Mouse (Mus musculus) midbrain, embryonic 15.5 days (tissue): ENCODE results near the gene Cnksr2. TPM values are rescaled to one million over a fixed set of nuclear protein-coding genes. Genes with fewer than 3 reads are reported as not detected.

ENCODE experiments used
- ATAC-seq: fragments of 200-750 bp; cut with Nextera tagmentation; replicated peaks from 2 replicates; pipeline ENCODE4 v1.8.0; 2017; ENCODE audit warnings: moderate TSS enrichment
- H3K27ac ChIP-seq: fragments of 300-500 bp; sonication (generic); 2 replicates; pipeline ENCODE4 v1.5.1; 2015; ENCODE audit warnings: mild to moderate bottlenecking, inconsistent platforms
- H3K27me3 ChIP-seq: fragments of 300-500 bp; sonication (generic); replicated peaks from 2 replicates; pipeline ENCODE4 v1.6.1; 2015; ENCODE audit warnings: inconsistent platforms
- H3K36me3 ChIP-seq: fragments of 300-500 bp; sonication (generic); replicated peaks from 2 replicates; pipeline ENCODE4 v1.6.1; 2015; ENCODE audit warnings: inconsistent platforms
- H3K4me1 ChIP-seq: fragments of 300-500 bp; sonication (generic); 2 replicates; pipeline ENCODE4 v1.6.1; 2015; ENCODE audit warnings: inconsistent platforms
- H3K4me2 ChIP-seq: fragments of 300-500 bp; sonication (generic); 2 replicates; pipeline ENCODE4 v1.6.1; 2015; ENCODE audit warnings: inconsistent platforms, mild to moderate bottlenecking, moderate library complexity
- H3K4me3 ChIP-seq: fragments of 300-500 bp; sonication (generic); 2 replicates; pipeline ENCODE4 v1.5.1; 2015; ENCODE audit warnings: mild to moderate bottlenecking, inconsistent platforms
- H3K9ac ChIP-seq: fragments of 300-500 bp; sonication (generic); 2 replicates; pipeline ENCODE4 v1.6.1; 2015; ENCODE audit warnings: mild to moderate bottlenecking, inconsistent platforms
- H3K9me3 ChIP-seq: fragments of 300-500 bp; sonication (generic); 2 replicates; pipeline ENCODE4 v1.6.1; 2016; ENCODE audit warnings: inconsistent platforms
- WGBS: fragments of 180-500 bp; shearing (Covaris S2); methylation state at CpG from one replicate; pipeline ENCODE4 v1.1.7; 2015; ENCODE audit warnings: mixed read lengths; 5-methylcytosine and 5-hydroxymethylcytosine counted together
- polyA plus RNA-seq: library from polyadenylated mRNA; unstranded; fragments of >200 nt; fragmentation: Nextera tagmentation; extraction: Ambion mirVana; gene quantifications from 2 replicates; pipeline ENCODE4 v1.2.1, GENCODE M21; 2015

The Cnksr2 gene
- polyA plus RNA-seq, 1 experiment from 2014 or later = 9.6 TPM

DNA sequence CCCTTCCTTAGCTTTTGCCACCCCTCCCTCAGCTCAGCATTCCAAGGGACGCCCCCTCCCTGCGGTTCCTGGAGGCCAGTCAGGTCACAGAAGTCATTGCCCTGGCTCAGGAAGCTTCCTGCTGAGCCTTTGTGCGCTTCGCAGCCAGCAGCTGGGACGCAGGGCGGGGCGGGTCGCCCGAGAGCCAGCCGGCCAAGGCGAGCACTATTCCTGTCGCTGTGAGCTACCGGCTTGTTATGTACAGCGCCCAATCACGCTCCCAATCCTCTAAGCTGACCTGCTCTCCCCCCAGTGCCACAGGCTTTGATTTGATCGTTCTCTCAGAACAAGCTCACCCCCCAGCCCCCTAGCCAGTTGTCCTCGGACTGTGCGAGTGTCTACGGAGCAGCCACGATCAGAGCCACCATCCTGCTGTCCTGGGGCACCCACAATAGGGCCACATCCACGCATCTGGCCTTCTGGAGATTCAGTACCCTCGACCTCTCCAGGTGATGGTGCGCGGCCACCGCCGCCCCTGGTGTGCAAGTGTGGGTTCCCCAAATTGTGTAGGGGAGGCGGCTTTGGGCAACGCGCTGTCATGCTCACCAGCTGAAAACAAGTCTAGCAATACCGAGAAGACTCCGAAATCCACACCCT lies 225.4 kb downstream of the Cnksr2 start:
- peak; percentile 77 for ATAC-seq
- WGBS = 21% methylated on average over 31 of the region's 31 CpGs
- Histone ChIP-seq H3K27ac (no peak overlapping the region), H3K27me3 (0 out of 2 replicates have a peak, but pooled peaks cover 3% of the 10 kb centered on the region), H3K9me3 (no peaks in the 10 kb centered on the region), H3K4me2 (peak overlapping the region; percentile 50), H3K36me3 (no peaks in the 10 kb centered on the region), H3K4me1 (0 out of 2 replicates have a peak, but pooled peaks cover 3% of the 10 kb centered on the region), H3K4me3 (peak overlapping the region; percentile 27), H3K9ac (no peak overlapping the region)

DNA sequence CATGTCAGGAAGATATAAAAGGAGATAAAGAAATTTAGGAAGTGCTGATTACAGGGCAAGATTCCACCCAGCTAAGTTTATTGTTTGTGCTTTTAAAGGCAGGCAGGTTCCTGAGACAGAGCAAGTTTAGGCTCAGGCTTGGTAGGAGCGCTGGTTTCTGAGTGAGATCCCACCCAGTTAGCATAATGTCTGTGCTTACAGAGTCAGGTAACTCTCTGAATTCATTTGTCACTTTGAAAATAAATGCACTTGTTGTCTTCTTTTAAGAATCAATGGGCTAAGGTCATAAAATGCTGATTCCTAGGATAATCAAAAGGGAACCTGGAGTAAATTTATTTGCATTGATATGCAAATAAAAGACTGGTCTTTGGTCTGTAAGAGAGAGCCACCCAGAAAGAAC lies 233.4 kb downstream of the Cnksr2 start:
- no peak for ATAC-seq
- no peaks in the 10 kb centered on the region for H3K9me3 ChIP-seq
- 72% methylated on average over 1 of the region's 1 CpGs for WGBS

DNA sequence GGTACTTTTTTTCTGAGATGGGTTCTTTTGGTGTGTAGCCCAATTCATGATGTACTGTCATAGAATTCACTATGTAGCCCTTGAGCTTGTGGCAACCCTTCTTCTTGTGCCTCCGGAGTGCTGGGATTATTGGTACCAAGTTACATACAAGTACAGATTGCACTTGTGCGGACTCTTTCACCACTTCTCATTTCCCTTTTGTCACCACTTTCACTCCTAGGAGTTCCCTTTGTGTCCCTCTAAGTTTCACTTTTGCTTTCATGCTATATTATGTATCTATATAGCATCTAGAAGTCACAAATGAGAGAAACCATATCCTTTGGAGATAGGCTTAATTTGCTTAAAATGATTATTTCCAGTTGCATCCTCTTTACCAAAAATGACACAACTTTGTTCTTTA lies 241.4 kb downstream of the Cnksr2 start:
- Histone ChIP-seq H3K9me3 (no peaks in the 10 kb centered on the region), H3K4me1 (no peaks in the 10 kb centered on the region), H3K4me2 (no peak overlapping the region), H3K27ac (no peak overlapping the region), H3K36me3 (no peaks in the 10 kb centered on the region), H3K9ac (no peak overlapping the region), H3K4me3 (no peak overlapping the region), H3K27me3 (no peaks in the 10 kb centered on the region)
- 80% methylated on average over 2 of the region's 2 CpGs for WGBS
- ATAC-seq = no peak

More for the DNA sequence above, 233.4 kb downstream of the Cnksr2 start:
- Histone ChIP-seq H3K27me3 (no peaks in the 10 kb centered on the region), H3K4me1 (no peaks in the 10 kb centered on the region), H3K27ac (no peak overlapping the region), H3K4me3 (no peak overlapping the region), H3K9ac (no peak overlapping the region), H3K4me2 (no peak overlapping the region), H3K36me3 (no peaks in the 10 kb centered on the region)

Other genes starting within 250 kb of the Cnksr2 start
- 2.9 and 3.0 TPM in 2 replicates for gene Klhl34, start 224.9 kb downstream of the Cnksr2 start, polyA plus RNA-seq